ENCODE assay signal across 10 mouse cellular contexts in genomic region chr11:60306834-60307233, GRCm38 (mm10). TPM values are rescaled to one million over a fixed set of nuclear protein-coding genes. Genes with fewer than 3 reads are reported as not detected.
DNase-seq lines count a peak whose midpoint lies in the region; ATAC-seq and TF ChIP-seq lines count a peak whose summit lies in the region.
"Had no signal": no experiment of that assay in that cellular context is flagged by ENCODE, and none has a peak within 500 bp of the region (broad histone marks: within the 10 kb centered on the region; RNA-seq: fewer than 3 reads in every experiment).

No protein-coding gene starts in this region.

- H3K36me3 ChIP-seq in heart, postnatal 0 days (replicated peaks; ENCODE audit: control insufficient read depth, insufficient read depth, low read length): no peaks in the 10 kb centered on the region
- no peaks in the 10 kb centered on the region for H3K36me3 ChIP-seq in heart, embryonic 10.5 days
- H3K36me3 ChIP-seq: stomach, embryonic 15.5 days had no signal

- 78% methylated on average over 4 of the region's 4 CpGs for WGBS in heart, postnatal 0 days
- WGBS in heart, embryonic 10.5 days: 53% methylated on average over 4 of the region's 4 CpGs

- POLR2A ChIA-PET in Patski (lab: Charles Lee): no interaction called here

- H3K4me3 ChIP-seq in heart, postnatal 0 days (ENCODE audit: low read depth, low read length): no peak overlapping the region
- H3K4me3 ChIP-seq in heart, embryonic 10.5 days: no peak overlapping the region
- H3K4me3 ChIP-seq: limb, embryonic 12.5 days; stomach, embryonic 15.5 days had no signal

- no peak for ATAC-seq in heart, postnatal 0 days (ENCODE audit: insufficient read depth, low read depth)
- no peak for ATAC-seq in Patski
- 0 out of 2 replicates have a peak, but pooled peaks have one; percentile 39 for ATAC-seq in granulocyte monocyte progenitor cell, adult 5-6 weeks (replicated peaks; ENCODE audit: poor library complexity, severe bottlenecking)

- H3K27ac ChIP-seq in heart, postnatal 0 days (ENCODE audit: low read depth): no peak overlapping the region
- no peak overlapping the region for H3K27ac ChIP-seq in heart, embryonic 10.5 days

- in situ Hi-C loops in Patski (cut with MboI; ENCODE audit: low pct_unique_long_range_greater_than_20kb): loop anchor here (5.0 kb wide), 1 partner anchor 105 kb away; no protein-coding TSS in a partner anchor

- CTCF ChIA-PET in Patski (lab: Charles Lee): interaction anchor here (0.9 to 2.9 kb wide), 14 partner anchors 8 to 264 kb away, joined by 3 to 11 read pairs (median 4); partner anchors contain the start of genes Drc3 and Tom1l2

- peaks cover 23% of the 10 kb centered on the region for H3K4me1 ChIP-seq in heart, postnatal 0 days (ENCODE audit: control insufficient read depth, insufficient read depth)
- H3K4me1 ChIP-seq in heart, embryonic 10.5 days: peaks cover 36% of the 10 kb centered on the region

- no peak overlapping the region for H3K9ac ChIP-seq in heart, postnatal 0 days (replicated peaks; ENCODE audit: low read depth, low read length)
- H3K9ac ChIP-seq: limb, embryonic 12.5 days; stomach, embryonic 15.5 days had no signal

- no peaks in the 10 kb centered on the region for H3K9me3 ChIP-seq in heart, postnatal 0 days (replicated peaks; ENCODE audit: control insufficient read depth, low read length)
- H3K9me3 ChIP-seq in heart, embryonic 10.5 days: no peaks in the 10 kb centered on the region
- H3K9me3 ChIP-seq: limb, embryonic 12.5 days; stomach, embryonic 15.5 days had no signal

- peak; percentile 56 for TF ChIP-seq CTCF in heart, postnatal 0 days (IDR thresholded peaks at IDR 0.05; ENCODE audit: low read depth)
- TF ChIP-seq CTCF in Patski (IDR thresholded peaks at IDR 0.05): peak; percentile 79

- TF ChIP-seq EP300 in heart, postnatal 0 days (IDR thresholded peaks at IDR 0.05; ENCODE audit: low read depth): no peak

- no peaks in the 10 kb centered on the region for H3K27me3 ChIP-seq in heart, postnatal 0 days (ENCODE audit: control insufficient read depth, insufficient read depth, low read length)
- H3K27me3 ChIP-seq in heart, embryonic 10.5 days (ENCODE audit: insufficient read depth, poor library complexity, severe bottlenecking): no peaks in the 10 kb centered on the region
- no peaks in the 10 kb centered on the region for H3K27me3 ChIP-seq in Patski
- H3K27me3 ChIP-seq: limb, embryonic 12.5 days; stomach, embryonic 15.5 days had no signal

- no peak overlapping the region for H3K4me2 ChIP-seq in heart, postnatal 0 days (ENCODE audit: low read depth, low read length)
- H3K4me2 ChIP-seq: limb, embryonic 12.5 days; stomach, embryonic 15.5 days had no signal

- DNase-seq in heart, postnatal 0 days (ENCODE audit: low spot score): no peak
- no peak for DNase-seq in heart, embryonic 10.5 days (ENCODE audit: low spot score)
- DNase-seq in 416B (ENCODE audit: low read depth) (peak; percentile 70), Patski (ENCODE audit: low read depth, low spot score) (no peak)
- peak; percentile 81 for DNase-seq in lung, postnatal 36 days
- DNase-seq in thymus, postnatal 14 days: peak; percentile 83
- DNase-seq in frontal cortex, postnatal 14 days (ENCODE audit: low spot score in 2 of 2): no peak

RNA-seq across cellular contexts. Expression of gene Tom1l2, which starts 45.9 kb away (rescaled TPM):
- 56.8 and 77.3 TPM in 2 replicates for total RNA-seq in heart, postnatal 0 days (2014; rRNA removed; ENCODE audit: low replicate concordance)
- 30.5 and 31.3 TPM in 2 replicates for polyA plus RNA-seq in heart, postnatal 0 days (2015; fragmentation: Nextera tagmentation; extraction: Ambion mirVana)
- 19.3 and 28.4 TPM in 2 replicates for polyA plus RNA-seq in heart, embryonic 10.5 days (2016; fragmentation: Nextera tagmentation; extraction: Ambion mirVana)
- polyA plus RNA-seq in Patski (2021): 55.5 TPM
- 14.1 and 16.8 TPM in 2 replicates for total RNA-seq in granulocyte monocyte progenitor cell, adult 5-6 weeks (2014; fragmentation: Nextera tagmentation)
- 3.3 and 5.0 TPM in 2 replicates for total RNA-seq in granulocyte monocyte progenitor cell, adult 5-6 weeks (2017)

RNA-seq across cellular contexts. Expression of gene Drc3, which starts 46.3 kb away (rescaled TPM):
- 2.0 and 2.9 TPM in 2 replicates for total RNA-seq in heart, postnatal 0 days (2014; rRNA removed; ENCODE audit: low replicate concordance)
- 2.1 and 2.9 TPM in 2 replicates for polyA plus RNA-seq in heart, postnatal 0 days (2015; fragmentation: Nextera tagmentation; extraction: Ambion mirVana)
- 1.0 and 2.0 TPM in 2 replicates for polyA plus RNA-seq in heart, embryonic 10.5 days (2016; fragmentation: Nextera tagmentation; extraction: Ambion mirVana)
- polyA plus RNA-seq in Patski (2021): 3.1 TPM
- 1.8 TPM in 1 of 2 replicates, not detected in the other for total RNA-seq in granulocyte monocyte progenitor cell, adult 5-6 weeks (2014; fragmentation: Nextera tagmentation)
- 0.52 and 1.2 TPM in 2 replicates for total RNA-seq in granulocyte monocyte progenitor cell, adult 5-6 weeks (2017)

Comparison
In these comparisons a context has a peak if more than half of its experiments do, and no peak if none do; other contexts are left out.
1. DNase-seq: peak in 416B (single experiment), lung, postnatal 36 days (single experiment) and thymus, postnatal 14 days (single experiment); none in heart, postnatal 0 days (single experiment), heart, embryonic 10.5 days (single experiment), Patski (single experiment) and frontal cortex, postnatal 14 days (0 of 2).